Mouse (Mus musculus): ENCODE measurements at regions not wholly inside any gene's neighbourhood (a gene's known extent, or its start where the extent isn't known, plus 50 kb on each side); places are given as distances from the start of the nearest gene placed in this dataset.

- Histone ChIP-seq H3K79me2 (ENCODE audit: control insufficient read depth, insufficient read depth, low read length, poor library complexity) (no peaks in the 10 kb centered on the region), H3K9me3 (replicated peaks; ENCODE audit: insufficient read depth, low read length) (no peaks in the 10 kb centered on the region), H3K9ac (ENCODE audit: control insufficient read depth, low read depth, low read length, poor library complexity, severe bottlenecking) (no peak overlapping the region), H3K27me3 (ENCODE audit: control insufficient read depth in 1 of 2, insufficient read depth in 2 of 2, low read length in 2 of 2) (no peaks in the 10 kb centered on the region), H3K4me1 (ENCODE audit: control insufficient read depth in 1 of 2, insufficient read depth in 2 of 2, low read length in 2 of 2) (no peaks in the 10 kb centered on the region), H3K36me3 (ENCODE audit: control insufficient read depth in 1 of 2, insufficient read depth in 2 of 2, low read length in 2 of 2) (no peaks in the 10 kb centered on the region), H3K27ac (ENCODE audit: control insufficient read depth, low read depth, low read length) (no peak overlapping the region), H3K4me3 (ENCODE audit: control insufficient read depth in 1 of 2, insufficient read depth in 1 of 2, low read depth in 2 of 2, low read length in 2 of 2) (no peak overlapping the region)
- DNase-seq (ENCODE audit: low read depth, low spot score): no peak
- TF ChIP-seq POLR2AphosphoS5 (IDR thresholded peaks at IDR 0.05; ENCODE audit: borderline replicate concordance, low read depth, low read length) (no peak), MEF2A (IDR thresholded peaks at IDR 0.05; ENCODE audit: extremely low read depth, insufficient replicate concordance, low read depth, low read length, poor library complexity, severe bottlenecking) (no peak), KAT2A (conservative IDR thresholded peaks at IDR 0.05; ENCODE audit: low read depth, low read length) (no peak), EP300 (IDR thresholded peaks at IDR 0.05; ENCODE audit: low read depth in 1 of 2, low read length in 2 of 2) (no peak), ZNF384 (IDR thresholded peaks at IDR 0.05; ENCODE audit: low read depth, low read length) (no peak), HCFC1 (IDR thresholded peaks at IDR 0.05; ENCODE audit: low read depth, low read length) (no peak), TBP (IDR thresholded peaks at IDR 0.05; ENCODE audit: low read depth, low read length) (no peak), BHLHE40 (IDR thresholded peaks at IDR 0.05; ENCODE audit: borderline replicate concordance, low read depth, low read length) (no peak), CHD2 (IDR thresholded peaks at IDR 0.05; ENCODE audit: low read length) (no peak), POLR2AphosphoS2 (IDR thresholded peaks at IDR 0.05; ENCODE audit: low read length) (no peak), ETS1 (IDR thresholded peaks at IDR 0.05; ENCODE audit: low read depth, low read length) (no peak), JUND (IDR thresholded peaks at IDR 0.05; ENCODE audit: low read depth, low read length) (no peak), MAZ (IDR thresholded peaks at IDR 0.05; ENCODE audit: low read depth, low read length) (no peak), RCOR1 (IDR thresholded peaks at IDR 0.05; ENCODE audit: low read depth, low read length) (no peak), TCF12 (IDR thresholded peaks at IDR 0.05; ENCODE audit: low read depth, low read length) (no peak), NELFE (IDR thresholded peaks at IDR 0.05; ENCODE audit: low read depth, low read length) (no peak), MAFK (IDR thresholded peaks at IDR 0.05; ENCODE audit: borderline replicate concordance, low read depth, low read length) (no peak), UBTF (IDR thresholded peaks at IDR 0.05; ENCODE audit: borderline replicate concordance, insufficient read depth, low read depth, low read length) (no peak), SIN3A (IDR thresholded peaks at IDR 0.05; ENCODE audit: low read length) (no peak)
Measured at GRCm38 (mm10) chr7:83251995-83252563, 332.6 kb upstream of the Tmc3 start.

DNA sequence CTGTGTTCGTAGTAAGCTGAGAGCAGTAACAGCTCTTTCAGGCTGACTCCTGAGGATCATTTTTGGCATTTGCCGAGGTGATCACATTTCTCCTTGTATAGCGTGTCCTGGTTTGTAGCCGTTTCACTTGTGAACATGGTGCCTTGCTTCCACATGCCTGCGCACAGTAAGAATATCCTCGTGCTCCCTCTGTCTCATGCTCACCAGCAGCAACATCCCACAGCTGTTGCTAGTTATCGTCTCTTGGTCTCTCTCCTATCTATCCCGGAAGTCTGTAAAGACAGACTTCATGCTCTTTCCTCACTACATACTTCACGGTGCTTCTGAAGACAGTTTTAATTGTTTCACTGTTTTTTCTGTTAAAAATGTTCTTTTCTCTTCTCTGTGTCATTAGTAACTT lies 331.7 kb upstream of the Tmc3 start:
- no peak overlapping the region for H3K9ac ChIP-seq (ENCODE audit: control insufficient read depth, low read depth, low read length, poor library complexity, severe bottlenecking)
- no peaks in the 10 kb centered on the region for H3K9me3 ChIP-seq (replicated peaks; ENCODE audit: insufficient read depth, low read length)
- TF ChIP-seq ELF1 (IDR thresholded peaks at IDR 0.05; ENCODE audit: low read depth, low read length) (no peak), USF1 (IDR thresholded peaks at IDR 0.05; ENCODE audit: low read depth, low read length) (no peak), GATA1 (IDR thresholded peaks at IDR 0.05; ENCODE audit: low read depth, low read length) (no peak), USF2 (IDR thresholded peaks at IDR 0.05; ENCODE audit: borderline replicate concordance in 1 of 2, insufficient read depth in 1 of 2, low read depth in 1 of 2, low read length in 2 of 2) (no peak), POLR2AphosphoS2 (IDR thresholded peaks at IDR 0.05; ENCODE audit: low read length) (no peak), CHD1 (IDR thresholded peaks at IDR 0.05; ENCODE audit: low read depth, low read length) (no peak), E2F4 (IDR thresholded peaks at IDR 0.05; ENCODE audit: borderline replicate concordance, low read depth, low read length) (no peak), MAFK (IDR thresholded peaks at IDR 0.05; ENCODE audit: borderline replicate concordance, low read depth, low read length) (no peak), ZKSCAN1 (IDR thresholded peaks at IDR 0.05; ENCODE audit: low read depth, low read length) (no peak), CHD2 (IDR thresholded peaks at IDR 0.05; ENCODE audit: low read length) (no peak), NELFE (IDR thresholded peaks at IDR 0.05; ENCODE audit: low read depth, low read length) (no peak), CTCF (IDR thresholded peaks at IDR 0.05 in 2 of 3, conservative IDR thresholded peaks at IDR 0.05 in 1 of 3; ENCODE audit: control insufficient read depth in 1 of 3, insufficient read depth in 1 of 3, low read depth in 2 of 3, low read length in 3 of 3, poor library complexity in 1 of 3, severe bottlenecking in 1 of 3) (no peak), MXI1 (IDR thresholded peaks at IDR 0.05; ENCODE audit: low read depth, low read length) (no peak), UBTF (IDR thresholded peaks at IDR 0.05; ENCODE audit: borderline replicate concordance, insufficient read depth, low read depth, low read length) (no peak), RAD21 (IDR thresholded peaks at IDR 0.05; ENCODE audit: low read depth, low read length) (no peak), MAZ (IDR thresholded peaks at IDR 0.05; ENCODE audit: low read depth, low read length) (no peak), SMC3 (IDR thresholded peaks at IDR 0.05; ENCODE audit: low read depth, low read length) (no peak), POLR2AphosphoS5 (IDR thresholded peaks at IDR 0.05; ENCODE audit: borderline replicate concordance, low read depth, low read length) (no peak), EP300 (IDR thresholded peaks at IDR 0.05; ENCODE audit: low read depth in 1 of 2, low read length in 2 of 2) (no peak), ZNF384 (IDR thresholded peaks at IDR 0.05; ENCODE audit: low read depth, low read length) (no peak)
- no peaks in the 10 kb centered on the region for H3K79me2 ChIP-seq (ENCODE audit: control insufficient read depth, insufficient read depth, low read length, poor library complexity)
- H3K27ac ChIP-seq (ENCODE audit: control insufficient read depth, low read depth, low read length): no peak overlapping the region
- H3K27me3 ChIP-seq (ENCODE audit: control insufficient read depth in 1 of 2, insufficient read depth in 2 of 2, low read length in 2 of 2): no peaks in the 10 kb centered on the region
- H3K4me1 ChIP-seq (ENCODE audit: control insufficient read depth in 1 of 2, insufficient read depth in 2 of 2, low read length in 2 of 2): no peaks in the 10 kb centered on the region
- H3K4me3 ChIP-seq (ENCODE audit: control insufficient read depth in 1 of 2, insufficient read depth in 1 of 2, low read depth in 2 of 2, low read length in 2 of 2): no peak overlapping the region
- no peak for DNase-seq (ENCODE audit: low read depth, low spot score)
- H3K36me3 ChIP-seq (ENCODE audit: control insufficient read depth in 1 of 2, insufficient read depth in 2 of 2, low read length in 2 of 2): no peaks in the 10 kb centered on the region
